Comparison of ENCODE assay signal across 32 mouse cellular contexts in genomic region chr7:4748321-4748720, GRCm38 (mm10). TPM values are rescaled to one million over a fixed set of nuclear protein-coding genes. Genes with fewer than 3 reads are reported as not detected.
DNase-seq lines count a peak whose midpoint lies in the region; ATAC-seq and TF ChIP-seq lines count a peak whose summit lies in the region.
"Had no signal": no experiment of that assay in that cellular context is flagged by ENCODE, and none has a peak within 500 bp of the region (broad histone marks: within the 10 kb centered on the region; RNA-seq: fewer than 3 reads in every experiment).

No protein-coding gene starts in this region.

- no peak for TF ChIP-seq CTCF in spleen, adult 2 months (IDR thresholded peaks at IDR 0.05; ENCODE audit: extremely low read depth, insufficient read depth, insufficient read length, insufficient replicate concordance)
- TF ChIP-seq CTCF in small intestine, adult 2 months (IDR thresholded peaks at IDR 0.05; ENCODE audit: extremely low read depth, insufficient read length, insufficient replicate concordance, low read depth, low read length), result no peak

- peak overlapping the region; percentile 67 for H3K4me2 ChIP-seq in liver, embryonic 12.5 days
- H3K4me2 ChIP-seq: forebrain, embryonic 13.5 days; limb, embryonic 12.5 days; midbrain, embryonic 13.5 days had no signal

- peaks cover 80% of the 10 kb centered on the region for H3K36me3 ChIP-seq in erythroblast, embryonic 14.5 days (ENCODE audit: control insufficient read depth)
- peaks cover 7% of the 10 kb centered on the region for H3K36me3 ChIP-seq in spleen, adult 2 months (ENCODE audit: control insufficient read depth, insufficient read depth, low read length)
- peaks cover 64% of the 10 kb centered on the region for H3K36me3 ChIP-seq in liver, embryonic 12.5 days
- peaks cover 17% of the 10 kb centered on the region for H3K36me3 ChIP-seq in small intestine, adult 2 months (ENCODE audit: control insufficient read depth, insufficient read depth, low read length)

- H3K9ac ChIP-seq in liver, embryonic 12.5 days, result peak overlapping the region; percentile 60
- H3K9ac ChIP-seq: forebrain, embryonic 13.5 days; limb, embryonic 12.5 days; midbrain, embryonic 13.5 days had no signal

- DNase-seq in spleen, adult 2 months (ENCODE audit: low read depth in 1 of 2, low spot score in 2 of 2), result no peak
- no peak for DNase-seq in spleen, postnatal 4 days (ENCODE audit: low spot score in 2 of 2)
- DNase-seq in layer of hippocampus, adult 8-10 months (ENCODE audit: low spot score in 2 of 2), result no peak
- no peak for DNase-seq in left cerebral cortex, adult 11 months (ENCODE audit: low spot score)
- DNase-seq: adrenal gland, adult 8-10 months; cerebellum, adult 18-20 months; cerebellum, postnatal 14 days; gastrocnemius, postnatal 14 days; kidney, adult 18-20 months; lung, adult 2 months; lung, postnatal 36 days; spleen, adult 18-20 months; thymus, postnatal 14 days had no signal

- H3K27ac ChIP-seq in spleen, adult 2 months (ENCODE audit: insufficient read depth, low read length), result 0 out of 2 replicates have a peak overlapping the region, but pooled peaks have one; percentile 5
- peak overlapping the region; percentile 98 for H3K27ac ChIP-seq in liver, embryonic 12.5 days
- peak overlapping the region; percentile 78 for H3K27ac ChIP-seq in small intestine, adult 2 months (ENCODE audit: insufficient read depth, low read depth, low read length)
- H3K27ac ChIP-seq: forebrain, embryonic 13.5 days; kidney, postnatal 0 days; limb, embryonic 12.5 days; midbrain, embryonic 13.5 days had no signal

- no peaks in the 10 kb centered on the region for H3K9me3 ChIP-seq in erythroblast, embryonic 14.5 days (ENCODE audit: control insufficient read depth, low read length)
- H3K9me3 ChIP-seq in liver, embryonic 12.5 days (replicated peaks), result no peaks in the 10 kb centered on the region
- H3K9me3 ChIP-seq: forebrain, embryonic 13.5 days; limb, embryonic 12.5 days; megakaryocyte, embryonic 14.5 days; midbrain, embryonic 13.5 days had no signal

- WGBS in spleen, adult 2 months, result 76% methylated on average over 4 of the region's 4 CpGs
- WGBS in liver, embryonic 12.5 days (ENCODE audit: insufficient replicate concordance), result 71% methylated on average over 4 of the region's 4 CpGs
- WGBS in small intestine, adult 2 months, result 69% methylated on average over 4 of the region's 4 CpGs

- ATAC-seq in erythroblast, adult 5-6 weeks (replicated peaks; ENCODE audit: low FRiP score, poor library complexity, severe bottlenecking), result no peak
- ATAC-seq in liver, embryonic 12.5 days, result no peak
- ATAC-seq: activated CD4-positive, CD25-positive, alpha-beta regulatory T cell, adult 4 months; forebrain, embryonic 13.5 days; midbrain, embryonic 13.5 days had no signal

- no peaks in the 10 kb centered on the region for H3K27me3 ChIP-seq in erythroblast, embryonic 14.5 days (ENCODE audit: control insufficient read depth)
- peaks cover 1% of the 10 kb centered on the region; the same call in 1 of the 2 replicates for H3K27me3 ChIP-seq in spleen, adult 2 months (ENCODE audit: control insufficient read depth, insufficient read depth, low read length)
- H3K27me3 ChIP-seq in liver, embryonic 12.5 days (replicated peaks), result no peaks in the 10 kb centered on the region
- no peaks in the 10 kb centered on the region for H3K27me3 ChIP-seq in small intestine, adult 2 months (ENCODE audit: control insufficient read depth, insufficient read depth, low read length)
- H3K27me3 ChIP-seq: limb, embryonic 12.5 days; megakaryocyte, embryonic 14.5 days; midbrain, embryonic 13.5 days had no signal

- no peak for TF ChIP-seq POLR2A in spleen, adult 2 months (IDR thresholded peaks at IDR 0.05; ENCODE audit: low read depth, low read length)
- TF ChIP-seq POLR2A in small intestine, adult 2 months (IDR thresholded peaks at IDR 0.05; ENCODE audit: low read depth, low read length), result no peak

- H3K4me1 ChIP-seq in erythroblast, embryonic 14.5 days (ENCODE audit: control insufficient read depth), result peaks cover 99% of the 10 kb centered on the region
- peaks cover 4% of the 10 kb centered on the region; the same call in 1 of the 2 replicates for H3K4me1 ChIP-seq in spleen, adult 2 months (ENCODE audit: control insufficient read depth, insufficient read depth, insufficient read length)
- peaks cover 100% of the 10 kb centered on the region for H3K4me1 ChIP-seq in liver, embryonic 12.5 days
- peaks cover 16% of the 10 kb centered on the region for H3K4me1 ChIP-seq in small intestine, adult 2 months (ENCODE audit: control insufficient read depth, insufficient read depth, insufficient read length, low read length)

- peak overlapping the region; percentile 49 for H3K4me3 ChIP-seq in erythroblast, embryonic 14.5 days (replicated peaks)
- no peak overlapping the region for H3K4me3 ChIP-seq in spleen, adult 2 months (ENCODE audit: extremely low read depth, insufficient read depth, insufficient read length)
- no peak overlapping the region for H3K4me3 ChIP-seq in liver, embryonic 12.5 days
- no peak overlapping the region for H3K4me3 ChIP-seq in small intestine, adult 2 months (ENCODE audit: low read depth, low read length)
- H3K4me3 ChIP-seq: forebrain, embryonic 13.5 days; limb, embryonic 12.5 days; midbrain, embryonic 13.5 days had no signal

RNA-seq across cellular contexts. Expression of gene Cox6b2, which starts 4.6 kb away (rescaled TPM):
- 25.4 and 26.4 TPM in 2 replicates for polyA plus RNA-seq in erythroblast, embryonic 14.5 days (2012)
- 33.2 and 44.4 TPM in 2 replicates for total RNA-seq in erythroblast, adult 5-6 weeks (2015; ENCODE audit: low replicate concordance)
- 18.8 and 22.3 TPM in 2 replicates for total RNA-seq in erythroblast, adult 5-6 weeks (2017; ENCODE audit: low replicate concordance)
- 14.5 and 44.8 TPM in 2 replicates for polyA plus RNA-seq in spleen, adult 2 months (2012; rRNA removed)
- 152 and 159 TPM in 2 replicates for polyA plus RNA-seq in liver, embryonic 12.5 days (2016; fragmentation: Nextera tagmentation; extraction: Ambion mirVana)
- 5.7 and 45.8 TPM in 2 replicates for polyA plus RNA-seq in small intestine, adult 2 months (2012; rRNA removed)
- 10 to 100 TPM in 1 of 4 experiments, 1 to 10 TPM in 3; 6.0 to 13.0 (median 7.4) TPM for total RNA-seq in layer of hippocampus, adult 8-10 months (2022)

RNA-seq across cellular contexts. Expression of gene Kmt5c, which starts 8.4 kb away (rescaled TPM):
- polyA plus RNA-seq in erythroblast, embryonic 14.5 days (2012), result 67.3 and 67.8 TPM in 2 replicates
- 11.3 and 15.9 TPM in 2 replicates for total RNA-seq in erythroblast, adult 5-6 weeks (2015; ENCODE audit: low replicate concordance)
- total RNA-seq in erythroblast, adult 5-6 weeks (2017; ENCODE audit: low replicate concordance), result 32.0 and 42.2 TPM in 2 replicates
- polyA plus RNA-seq in spleen, adult 2 months (2012; rRNA removed), result 105 and 138 TPM in 2 replicates
- 79.0 and 79.5 TPM in 2 replicates for polyA plus RNA-seq in liver, embryonic 12.5 days (2016; fragmentation: Nextera tagmentation; extraction: Ambion mirVana)
- polyA plus RNA-seq in small intestine, adult 2 months (2012; rRNA removed), result 94.7 and 254 TPM in 2 replicates
- total RNA-seq in layer of hippocampus, adult 8-10 months (2022), result 10 to 100 TPM; 26.1 to 39.8 (median 33.0) TPM

RNA-seq across cellular contexts. Expression of gene Fam71e2, which starts 22.8 kb away (rescaled TPM):
- polyA plus RNA-seq in erythroblast, embryonic 14.5 days (2012), result not detected in 2 replicates
- not detected in 2 replicates for total RNA-seq in erythroblast, adult 5-6 weeks (2015; ENCODE audit: low replicate concordance)
- not detected in 2 replicates for total RNA-seq in erythroblast, adult 5-6 weeks (2017; ENCODE audit: low replicate concordance)
- not detected in 2 replicates for polyA plus RNA-seq in spleen, adult 2 months (2012; rRNA removed)
- not detected in 2 replicates for polyA plus RNA-seq in liver, embryonic 12.5 days (2016; fragmentation: Nextera tagmentation; extraction: Ambion mirVana)
- not detected in 2 replicates for polyA plus RNA-seq in small intestine, adult 2 months (2012; rRNA removed)
- not detected for total RNA-seq in layer of hippocampus, adult 8-10 months (2022)
- total RNA-seq: adrenal gland, adult 8-10 months; gastrocnemius, postnatal 14 days; heart, adult 8-10 months; layer of hippocampus, postnatal 10 days; left cerebral cortex, postnatal 14 days had no signal
- polyA plus RNA-seq: activated CD4-positive, CD25-positive, alpha-beta regulatory T cell, adult 4 months; embryonic facial prominence, embryonic 11.5 days; forebrain, embryonic 13.5 days; heart, postnatal 0 days; hindbrain, embryonic 11.5 days; kidney, postnatal 0 days; large intestine, adult 2 months; limb, embryonic 12.5 days; lung, adult 2 months; midbrain, embryonic 13.5 days; neural tube, embryonic 11.5 days; stomach, embryonic 14.5 days had no signal

RNA-seq across cellular contexts. Expression of gene Tmem150b, which starts 23.3 kb away (rescaled TPM):
- not detected in 2 replicates for polyA plus RNA-seq in erythroblast, embryonic 14.5 days (2012)
- 1.7 and 6.7 TPM in 2 replicates for total RNA-seq in erythroblast, adult 5-6 weeks (2015; ENCODE audit: low replicate concordance)
- total RNA-seq in erythroblast, adult 5-6 weeks (2017; ENCODE audit: low replicate concordance), result 2.1 and 2.7 TPM in 2 replicates
- 3.8 and 3.9 TPM in 2 replicates for polyA plus RNA-seq in spleen, adult 2 months (2012; rRNA removed)
- 0.08 and 0.12 TPM in 2 replicates for polyA plus RNA-seq in liver, embryonic 12.5 days (2016; fragmentation: Nextera tagmentation; extraction: Ambion mirVana)
- polyA plus RNA-seq in small intestine, adult 2 months (2012; rRNA removed), result 44.4 and 122 TPM in 2 replicates
- total RNA-seq in layer of hippocampus, adult 8-10 months (2022), result under 1 TPM in 2 of 4 experiments, not detected in 2; 0.27 to 0.36 TPM
- total RNA-seq: layer of hippocampus, postnatal 10 days had no signal
- polyA plus RNA-seq: activated CD4-positive, CD25-positive, alpha-beta regulatory T cell, adult 4 months; embryonic facial prominence, embryonic 11.5 days; heart, postnatal 0 days had no signal

RNA-seq across cellular contexts. Expression of gene Il11, which starts 34.3 kb away (rescaled TPM):
- polyA plus RNA-seq in erythroblast, embryonic 14.5 days (2012), result not detected in 2 replicates
- not detected in 2 replicates for total RNA-seq in erythroblast, adult 5-6 weeks (2015; ENCODE audit: low replicate concordance)
- total RNA-seq in erythroblast, adult 5-6 weeks (2017; ENCODE audit: low replicate concordance), result not detected in 2 replicates
- 0.09 and 0.23 TPM in 2 replicates for polyA plus RNA-seq in spleen, adult 2 months (2012; rRNA removed)
- polyA plus RNA-seq in liver, embryonic 12.5 days (2016; fragmentation: Nextera tagmentation; extraction: Ambion mirVana), result 0.06 TPM in 1 of 2 replicates, not detected in the other
- 0.25 and 0.32 TPM in 2 replicates for polyA plus RNA-seq in small intestine, adult 2 months (2012; rRNA removed)
- total RNA-seq in layer of hippocampus, adult 8-10 months (2022), result under 1 TPM; 0.31 to 0.43 (median 0.37) TPM
- polyA plus RNA-seq: activated CD4-positive, CD25-positive, alpha-beta regulatory T cell, adult 4 months; heart, postnatal 0 days; limb, embryonic 12.5 days had no signal

Comparison
In these comparisons a context has a peak if more than half of its experiments do, and no peak if none do; other contexts are left out.
1. H3K27ac ChIP-seq: peak in every context shown above with its lines; median percentile 98 in liver, embryonic 12.5 days; 78 in small intestine, adult 2 months; 5 in spleen, adult 2 months.